Mouse (Mus musculus): ENCODE measurements around the gene Gtf3a.

The Gtf3a gene

DNA sequence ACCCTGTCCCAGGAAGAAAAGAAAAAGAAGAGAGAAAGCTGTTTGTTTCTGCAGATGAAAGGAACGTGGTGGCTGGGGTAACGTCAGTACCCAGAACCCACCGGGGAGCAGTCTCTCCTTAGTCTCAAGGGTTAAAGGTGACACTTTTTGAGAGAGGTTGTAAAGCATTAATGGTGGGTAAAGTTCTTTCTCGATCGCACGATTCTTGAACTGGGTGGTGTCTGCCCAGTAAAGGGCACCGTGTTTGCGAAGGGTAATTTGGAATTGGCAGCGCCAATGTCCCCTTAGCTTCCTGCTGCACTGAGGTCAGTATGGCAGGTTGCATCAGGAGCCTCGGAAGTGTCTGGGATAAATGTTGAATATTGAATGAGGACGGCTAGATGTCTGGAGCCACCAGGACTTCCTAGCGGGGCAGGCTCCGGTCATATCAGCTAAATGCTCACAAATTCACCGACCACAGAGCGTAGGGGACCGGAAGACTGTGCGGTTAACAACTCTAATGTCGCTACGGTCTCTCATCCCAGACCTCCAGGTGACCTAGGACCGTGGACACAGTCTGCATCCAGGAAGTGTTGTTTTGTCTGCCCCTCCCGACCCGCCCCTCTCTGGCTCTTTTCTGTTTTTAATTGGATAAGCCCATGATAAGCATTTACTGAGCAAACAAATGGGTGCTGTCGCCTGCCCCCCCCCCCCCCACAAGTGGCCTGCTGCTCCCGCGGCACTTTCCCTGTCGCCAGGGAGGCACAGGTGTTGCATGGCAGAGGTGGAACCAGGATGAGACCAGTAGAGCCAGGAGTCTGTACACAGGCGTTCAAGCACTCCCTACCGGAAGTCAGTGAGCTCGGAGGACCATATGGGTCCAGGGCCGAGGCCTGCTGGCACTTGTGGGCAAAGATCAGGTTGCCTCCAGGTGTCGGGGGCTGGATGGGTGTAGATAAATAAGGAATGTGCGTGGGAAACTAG lies 10.6 kb upstream of the Gtf3a start:
- in situ Hi-C loops (cut with MboI, MseI) = no loop called here

DNA sequence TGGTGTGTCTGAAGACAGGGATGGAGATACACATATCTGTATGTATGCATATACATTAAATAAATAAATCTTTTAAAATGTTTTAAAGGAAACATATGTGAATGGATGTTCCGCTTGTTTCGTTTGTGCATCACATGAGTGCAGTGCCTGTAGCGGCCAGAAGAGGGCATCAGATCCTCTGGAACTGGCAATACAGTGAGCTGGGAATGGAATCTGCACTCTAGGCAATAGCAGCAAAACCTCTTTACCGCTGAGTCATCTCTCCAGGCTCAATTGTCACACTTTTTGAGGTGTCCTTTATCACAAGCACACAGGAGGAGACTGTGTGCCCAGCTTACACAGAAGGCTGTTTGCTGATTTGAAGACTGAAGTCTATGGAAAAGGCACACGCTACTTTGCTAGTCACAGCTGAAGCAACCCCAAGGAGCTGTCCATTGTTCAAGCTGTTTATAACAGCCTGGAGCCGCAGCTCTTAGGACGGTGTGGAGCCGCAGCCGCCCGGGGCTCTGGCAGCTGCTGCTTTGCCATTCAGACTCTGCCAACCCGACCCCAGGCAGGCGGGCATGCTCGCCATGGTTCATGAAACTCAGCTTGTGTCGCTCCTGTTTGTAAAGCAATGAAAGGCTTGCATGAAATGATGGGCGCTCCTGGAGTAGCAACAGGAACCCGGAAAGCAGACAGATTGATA lies 9.2 kb upstream of the Gtf3a start:
- in situ Hi-C loops (cut with MboI, MseI) = no loop called here

DNA sequence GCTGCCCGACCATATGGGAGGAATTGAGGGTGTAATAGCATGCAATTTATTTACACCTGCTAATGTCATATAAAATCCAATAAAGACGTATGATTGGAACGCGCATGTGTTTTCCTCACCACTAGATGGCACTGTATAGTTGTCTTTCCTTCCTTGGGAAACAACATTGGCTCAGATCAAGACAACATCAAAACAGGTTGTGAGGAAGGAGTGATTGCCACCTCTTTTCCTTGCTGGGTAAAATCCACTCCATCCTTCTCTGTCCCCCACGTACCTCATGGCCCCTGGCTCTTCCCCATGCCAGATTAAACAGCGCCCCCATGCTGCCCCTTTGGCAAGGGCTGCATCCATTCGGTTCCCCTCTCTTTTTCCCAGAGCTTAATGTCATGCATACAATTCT lies 8.2 kb upstream of the Gtf3a start:
- in situ Hi-C loops (cut with MboI, MseI) = loop anchor here (10.0 kb wide), 1 partner anchor 285 kb away; no protein-coding TSS in a partner anchor

GRCm38 (mm10) chr5:146941939-146942338 lies 6.5 kb upstream of the Gtf3a start:
- in situ Hi-C loops (cut with MboI, MseI) = loop anchor here (10.0 kb wide), 1 partner anchor 283 kb away; no protein-coding TSS in a partner anchor

DNA sequence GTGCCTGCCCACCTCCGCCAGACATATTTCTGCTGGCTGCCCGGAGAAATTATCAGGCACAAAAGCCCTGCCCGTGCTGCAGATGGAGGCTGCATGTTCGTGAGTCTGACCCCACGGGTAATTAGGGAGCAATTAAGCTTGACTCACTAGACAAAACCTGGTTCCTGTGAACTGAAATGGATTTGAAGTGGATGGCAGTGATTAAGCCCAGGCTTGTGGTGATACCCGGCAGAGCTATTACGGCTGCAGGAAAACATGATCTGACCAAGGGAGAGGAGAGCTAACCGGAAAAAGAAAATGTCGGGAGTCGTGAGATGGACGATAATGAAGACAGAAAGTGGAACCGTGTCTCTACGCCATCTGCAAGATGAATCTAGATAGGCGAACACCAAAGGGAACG lies 5.5 kb upstream of the Gtf3a start:
- in situ Hi-C loops (cut with MboI, MseI) = loop anchor here (10.0 kb wide), 1 partner anchor 282 kb away; no protein-coding TSS in a partner anchor

GRCm38 (mm10) chr5:146944568-146944967 lies 3.9 kb upstream of the Gtf3a start:
- in situ Hi-C loops (cut with MboI, MseI) = loop anchor here (10.0 kb wide), 1 partner anchor 280 kb away; no protein-coding TSS in a partner anchor

DNA sequence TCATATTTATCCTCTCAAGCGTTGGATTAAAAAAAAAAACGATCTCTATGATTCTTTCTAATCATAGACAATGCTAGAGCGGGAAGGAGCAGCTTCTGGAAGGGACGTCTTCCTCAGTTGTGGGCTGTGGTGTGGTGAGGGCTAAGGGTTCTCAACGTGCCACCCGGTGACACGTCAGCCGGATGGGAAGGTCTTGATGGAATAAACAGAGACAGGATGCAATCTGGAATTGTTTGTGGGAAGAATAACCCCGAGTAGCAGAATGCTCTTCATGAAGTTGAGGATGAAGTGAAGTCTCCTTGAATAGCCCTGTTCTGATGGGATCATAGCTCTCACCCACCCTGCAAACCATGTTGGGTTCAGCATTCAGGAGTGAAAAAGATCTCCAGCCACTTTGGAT lies 1.8 kb upstream of the Gtf3a start:
- in situ Hi-C loops (cut with MboI, MseI) = loop anchor here (10.0 kb wide), 1 partner anchor 278 kb away; no protein-coding TSS in a partner anchor

- in situ Hi-C loops (cut with MboI, MseI) = loop anchor here (10.0 kb wide), 1 partner anchor 277 kb away; no protein-coding TSS in a partner anchor
Observed at GRCm38 (mm10) chr5:146947497-146947896, 960 bp upstream of the Gtf3a start.

GRCm38 (mm10) chr5:146948041-146948507 lies 383 bp upstream of the Gtf3a start:
- in situ Hi-C loops (cut with MboI, MseI) = loop anchor here (10.0 kb wide), 1 partner anchor 277 kb away; no protein-coding TSS in a partner anchor

- in situ Hi-C loops (cut with MboI, MseI) = loop anchor here (10.0 kb wide), 2 partner anchors 120 to 1790 kb away; partner anchors contain the start of genes Cpsf4, Lnx2, Polr1d and Ptcd1
Observed at GRCm38 (mm10) chr5:146954576-146954975, 6.1 kb downstream of the Gtf3a start.

- in situ Hi-C loops (cut with MboI, MseI) = loop anchor here (10.0 kb wide), 2 partner anchors 119 to 1791 kb away; partner anchors contain the start of genes Cpsf4, Lnx2, Polr1d and Ptcd1
Observed at GRCm38 (mm10) chr5:146955651-146956050, 7.2 kb downstream of the Gtf3a start.

DNA sequence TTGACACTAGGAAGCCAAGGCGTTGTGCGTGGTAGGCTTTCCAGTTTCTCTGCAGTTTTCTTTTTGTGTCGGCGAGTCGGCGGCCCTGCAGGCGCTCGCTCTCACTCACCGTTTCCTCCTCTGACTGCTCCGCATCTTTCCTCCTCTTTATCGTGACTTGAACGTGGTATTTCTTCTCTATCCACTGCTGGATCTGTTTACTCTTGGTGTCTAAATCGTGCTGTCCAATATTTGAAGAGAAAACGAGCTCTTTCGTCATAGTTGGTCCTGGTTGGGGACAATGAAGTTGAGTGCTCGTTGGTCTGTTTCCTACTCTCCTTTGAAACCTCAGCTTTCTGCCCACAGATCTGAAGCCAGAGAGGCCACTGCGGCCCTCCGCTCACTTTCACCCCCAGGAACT lies 8.2 kb downstream of the Gtf3a start:
- in situ Hi-C loops (cut with MboI, MseI) = loop anchor here (10.0 kb wide), 2 partner anchors 118 to 1792 kb away; partner anchors contain the start of genes Cpsf4, Lnx2, Polr1d and Ptcd1

GRCm38 (mm10) chr5:146963118-146963936 lies 14.9 kb downstream of the Gtf3a start, which contains the start of gene Mtif3:
Gene Mtif3, minus strand, starts transcription at chr5:146963800.
- in situ Hi-C loops (cut with MboI, MseI) = no loop called here

GRCm38 (mm10) chr5:146963937-146964278 lies 15.5 kb downstream of the Gtf3a start:
- in situ Hi-C loops (cut with MboI, MseI) = no loop called here

- in situ Hi-C loops (cut with MboI, MseI) = no loop called here
Observed at GRCm38 (mm10) chr5:146968695-146969393, 20.4 kb downstream of the Gtf3a start.

- in situ Hi-C loops (cut with MboI, MseI) = no loop called here
Observed at GRCm38 (mm10) chr5:146971776-146972561, 23.5 kb downstream of the Gtf3a start.

DNA sequence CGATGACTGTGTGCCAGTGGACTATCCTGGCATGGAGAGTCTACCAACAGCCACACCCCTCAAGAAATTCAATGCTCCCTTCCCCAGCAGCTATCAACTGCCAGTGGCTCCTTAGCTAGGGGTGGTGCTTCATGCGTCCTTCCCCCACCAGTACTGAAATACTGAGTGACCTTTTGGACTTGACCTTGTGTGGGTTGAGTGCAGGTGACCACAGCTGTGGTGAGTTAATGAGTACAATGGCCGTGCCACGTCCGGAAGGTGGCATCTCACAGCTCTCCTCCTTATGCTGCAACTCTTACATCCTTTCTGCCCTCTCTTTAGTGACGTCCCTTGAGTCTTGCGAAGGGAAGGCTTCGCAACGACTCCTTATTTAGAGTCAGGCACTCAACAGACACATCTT lies 24.9 kb downstream of the Gtf3a start:
- in situ Hi-C loops (cut with MboI, MseI) = no loop called here

- in situ Hi-C loops (cut with MboI, MseI) = no loop called here
Observed at GRCm38 (mm10) chr5:146973858-146974780, 25.7 kb downstream of the Gtf3a start.
